ENCODE assay signal across 15 mouse cellular contexts in genomic region chr16:21209290-21209689, GRCm38 (mm10). TPM values are rescaled to one million over a fixed set of nuclear protein-coding genes. Genes with fewer than 3 reads are reported as not detected.
DNase-seq lines count a peak whose midpoint lies in the region; ATAC-seq and TF ChIP-seq lines count a peak whose summit lies in the region.
"Had no signal": no experiment of that assay in that cellular context is flagged by ENCODE, and none has a peak within 500 bp of the region (broad histone marks: within the 10 kb centered on the region; RNA-seq: fewer than 3 reads in every experiment).

No protein-coding gene starts in this region.

- TF ChIP-seq CTCF in gastrocnemius, adult 2 months (IDR thresholded peaks at IDR 0.05): no peak

- no peak for DNase-seq in gastrocnemius, adult 2 months
- DNase-seq in gastrocnemius, postnatal 36 days: no peak
- peak; percentile 42 to 65 for DNase-seq in lung, adult 18-20 months
- DNase-seq in lung, postnatal 10 days: no peak
- DNase-seq in embryonic facial prominence, embryonic 14.5 days (ENCODE audit: low spot score): no peak
- DNase-seq in lung, postnatal 36 days: peak; percentile 41
- DNase-seq in layer of hippocampus, postnatal 10 days (ENCODE audit: low spot score in 2 of 2): no peak
- DNase-seq: adrenal gland, adult 2 months; gastrocnemius, postnatal 14 days; heart, postnatal 14 days; kidney, postnatal 14 days had no signal

- H3K36me3 ChIP-seq in embryonic facial prominence, embryonic 14.5 days (ENCODE audit: control insufficient read depth, insufficient read depth, low read length): peaks cover 19% of the 10 kb centered on the region
- no peaks in the 10 kb centered on the region for H3K36me3 ChIP-seq in midbrain, embryonic 16.5 days (ENCODE audit: control insufficient read depth, insufficient read depth, low read length)

- peaks cover 60% of the 10 kb centered on the region for H3K4me1 ChIP-seq in embryonic facial prominence, embryonic 14.5 days (ENCODE audit: control insufficient read depth, insufficient read depth, low read length)
- H3K4me1 ChIP-seq in midbrain, embryonic 16.5 days (ENCODE audit: control insufficient read depth, insufficient read depth, low read length): peaks cover 47% of the 10 kb centered on the region

- intact Hi-C loops in gastrocnemius, adult 2 months (cut with DNase I): loop anchor here (5.0 kb wide), 3 partner anchors 38 to 123 kb away; no protein-coding TSS in a partner anchor
- intact Hi-C loops in gastrocnemius, postnatal 36 days (cut with DNase I): no loop called here

- no peak for ATAC-seq in embryonic facial prominence, embryonic 14.5 days (ENCODE audit: low read depth)
- ATAC-seq in midbrain, embryonic 16.5 days: no peak

- H3K27me3 ChIP-seq in embryonic facial prominence, embryonic 14.5 days (replicated peaks; ENCODE audit: control insufficient read depth, insufficient read depth, low read length): no peaks in the 10 kb centered on the region
- no peaks in the 10 kb centered on the region for H3K27me3 ChIP-seq in midbrain, embryonic 16.5 days (ENCODE audit: control insufficient read depth, insufficient read depth, low read depth, low read length)

- H3K9me3 ChIP-seq in embryonic facial prominence, embryonic 14.5 days (ENCODE audit: control insufficient read depth, low read length): no peaks in the 10 kb centered on the region
- H3K9me3 ChIP-seq in midbrain, embryonic 16.5 days (replicated peaks; ENCODE audit: control insufficient read depth, low read length, poor library complexity, severe bottlenecking): no peaks in the 10 kb centered on the region

- H3K4me2 ChIP-seq in embryonic facial prominence, embryonic 14.5 days (ENCODE audit: low read depth, low read length): peak overlapping the region; percentile 58
- H3K4me2 ChIP-seq in midbrain, embryonic 16.5 days (ENCODE audit: low read length): no peak overlapping the region

- H3K9ac ChIP-seq in embryonic facial prominence, embryonic 14.5 days (ENCODE audit: low read depth, low read length): peak overlapping the region; percentile 97; the same call in 1 of the 2 replicates
- no peak overlapping the region for H3K9ac ChIP-seq in midbrain, embryonic 16.5 days (ENCODE audit: low read depth, low read length)

- peak overlapping the region; percentile 83; the same call in 1 of the 2 replicates for H3K27ac ChIP-seq in gastrocnemius, adult 2 months
- H3K27ac ChIP-seq in embryonic facial prominence, embryonic 14.5 days (replicated peaks; ENCODE audit: low read depth, low read length): peak overlapping the region; percentile 96
- H3K27ac ChIP-seq in midbrain, embryonic 16.5 days (ENCODE audit: low read length): no peak overlapping the region

- no peak overlapping the region for H3K4me3 ChIP-seq in gastrocnemius, adult 2 months
- H3K4me3 ChIP-seq in embryonic facial prominence, embryonic 14.5 days (ENCODE audit: low read depth, low read length): peak overlapping the region; percentile 89
- no peak overlapping the region for H3K4me3 ChIP-seq in midbrain, embryonic 16.5 days (ENCODE audit: low read depth, low read length)

- WGBS in embryonic facial prominence, embryonic 14.5 days: 87% methylated on average over 3 of the region's 3 CpGs
- 91% methylated on average over 3 of the region's 3 CpGs for WGBS in midbrain, embryonic 16.5 days

RNA-seq across cellular contexts. Expression of gene Ephb3, which starts 4.7 kb away (rescaled TPM):
- under 1 TPM; 0.59 to 0.84 TPM for total RNA-seq in gastrocnemius, adult 2 months (2021)
- total RNA-seq in gastrocnemius, postnatal 36 days (2021): 1 to 10 TPM in 1 of 2 experiments, under 1 TPM in 1; 0.84 to 1.4 TPM
- 28.4 and 31.8 TPM in 2 replicates for polyA plus RNA-seq in embryonic facial prominence, embryonic 14.5 days (2014; fragmentation: Nextera tagmentation; extraction: Ambion mirVana)
- total RNA-seq in layer of hippocampus, postnatal 10 days (2021): 10 to 100 TPM; 22.3 to 28.3 TPM
- 10.3 and 11.3 TPM in 2 replicates for polyA plus RNA-seq in midbrain, embryonic 16.5 days (2015; fragmentation: Nextera tagmentation; extraction: Ambion mirVana)
- total RNA-seq: megakaryocyte, adult 5-6 weeks had no signal

RNA-seq across cellular contexts. Expression of gene Teddm3, which starts 55.5 kb away (rescaled TPM):
- total RNA-seq in gastrocnemius, adult 2 months (2021): not detected
- not detected for total RNA-seq in gastrocnemius, postnatal 36 days (2021)
- 0.67 and 1.6 TPM in 2 replicates for polyA plus RNA-seq in embryonic facial prominence, embryonic 14.5 days (2014; fragmentation: Nextera tagmentation; extraction: Ambion mirVana)
- total RNA-seq in layer of hippocampus, postnatal 10 days (2021): under 1 TPM; 0.85 TPM
- not detected in 2 replicates for polyA plus RNA-seq in midbrain, embryonic 16.5 days (2015; fragmentation: Nextera tagmentation; extraction: Ambion mirVana)
- total RNA-seq: adrenal gland, adult 2 months; gastrocnemius, postnatal 14 days; heart, postnatal 14 days; liver, adult 2 months; megakaryocyte, adult 5-6 weeks had no signal
- polyA plus RNA-seq: forebrain, embryonic 11.5 days; liver, adult 2 months had no signal

Comparison
In these comparisons a context has a peak if more than half of its experiments do, and no peak if none do; other contexts are left out.
1. DNase-seq: peak in lung, adult 18-20 months (2 of 2) and lung, postnatal 36 days (single experiment); none in gastrocnemius, adult 2 months (single experiment), gastrocnemius, postnatal 36 days (0 of 2), lung, postnatal 10 days (single experiment), embryonic facial prominence, embryonic 14.5 days (single experiment) and layer of hippocampus, postnatal 10 days (0 of 2).
2. RNA of gene Ephb3, which starts 4.7 kb away (total RNA-seq): 22.3 to 28.3 TPM in layer of hippocampus, postnatal 10 days; 0.84 to 1.4 TPM in gastrocnemius, postnatal 36 days and 0.59 to 0.84 TPM in gastrocnemius, adult 2 months; every median in the first group is over 4 times any median in the second.